Mouse (Mus musculus) brown adipose tissue, adult 24 weeks (tissue): ENCODE data around the gene Ptpra. TPM values are rescaled to one million over a fixed set of nuclear protein-coding genes. Genes with fewer than 3 reads are reported as not detected.
A peak's percentile ranks its signal among the peaks of the same experiment; 100 is the strongest.

ENCODE experiments used
- H3K27ac ChIP-seq: fragments of 200-500 bp; replicated peaks from 2 replicates; pipeline ENCODE4 v1.5.1; 2012; ENCODE audit warnings: low read depth, mild to moderate bottlenecking, low read length
- H3K4me1 ChIP-seq: fragments of 200-500 bp; 2 replicates; pipeline ENCODE4 v1.6.1; 2012; ENCODE audit warnings: low read length, mixed read lengths; ENCODE audit not compliant: control insufficient read depth, insufficient read depth, insufficient read length
- H3K4me3 ChIP-seq: fragments of 200-500 bp; 2 replicates; pipeline ENCODE4 v1.5.1; 2012; ENCODE audit warnings: low read depth, mild to moderate bottlenecking, low read length, moderate library complexity; ENCODE audit not compliant: insufficient read depth
- polyA plus RNA-seq: library from polyadenylated mRNA; stranded (reverse); fragments of >200 nt; gene quantifications from 2 replicates; pipeline ENCODE4 v1.2.4, GENCODE M21; 2012; ENCODE audit not compliant: missing spikeins, insufficient read depth, insufficient read length

The Ptpra gene
- polyA plus RNA-seq, 1 experiment: 52.5 TPM

DNA sequence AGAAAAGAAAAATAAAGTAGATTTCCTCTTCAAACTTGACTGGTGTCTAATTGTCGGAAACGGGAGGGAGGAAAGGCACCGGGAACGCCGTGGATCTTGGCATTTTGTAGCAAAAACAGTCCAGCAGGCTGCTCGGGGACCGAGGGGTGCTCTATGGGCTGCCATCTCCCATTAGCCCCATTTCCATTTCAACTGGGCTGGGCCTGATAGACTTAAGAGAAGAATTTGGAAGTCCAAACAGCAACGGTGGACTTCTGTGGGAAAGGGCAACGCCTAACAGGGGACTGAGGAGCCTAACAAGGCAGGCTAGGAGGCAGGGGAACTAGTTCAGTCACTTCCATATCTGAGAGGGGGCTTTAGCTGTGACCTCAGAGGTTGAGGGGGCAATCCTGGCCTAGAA is 126.9 kb downstream of the Ptpra start:
- Histone ChIP-seq H3K4me3 (0 out of 2 replicates have a peak overlapping the region, but pooled peaks have one; percentile 2), H3K4me1 (no peaks in the 10 kb centered on the region)

DNA sequence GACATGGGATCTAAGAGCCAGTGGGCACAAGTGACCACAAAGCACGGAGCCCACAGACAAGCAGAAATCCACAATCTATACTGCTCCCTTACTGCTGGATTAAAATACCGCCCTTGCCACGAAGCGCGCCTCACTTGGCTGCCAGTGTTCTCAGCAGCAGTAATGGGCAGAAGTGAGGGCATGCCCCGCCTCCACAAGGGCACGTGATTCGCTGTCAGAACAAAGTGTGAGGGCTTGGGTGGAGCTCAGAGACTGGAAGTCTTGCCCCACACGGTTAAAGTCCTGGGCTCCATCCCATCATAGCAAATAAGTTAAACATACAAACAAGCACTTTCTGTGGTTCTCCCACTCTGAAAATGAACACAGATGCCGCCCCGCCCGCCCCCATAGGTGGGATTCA is 127.6 kb downstream of the Ptpra start:
- Histone ChIP-seq H3K4me3 (0 out of 2 replicates have a peak overlapping the region, but pooled peaks have one; percentile 2), H3K4me1 (no peaks in the 10 kb centered on the region), H3K27ac (no peak overlapping the region)

More for the DNA sequence above, 126.9 kb downstream of the Ptpra start:
- H3K27ac ChIP-seq: no peak overlapping the region

DNA sequence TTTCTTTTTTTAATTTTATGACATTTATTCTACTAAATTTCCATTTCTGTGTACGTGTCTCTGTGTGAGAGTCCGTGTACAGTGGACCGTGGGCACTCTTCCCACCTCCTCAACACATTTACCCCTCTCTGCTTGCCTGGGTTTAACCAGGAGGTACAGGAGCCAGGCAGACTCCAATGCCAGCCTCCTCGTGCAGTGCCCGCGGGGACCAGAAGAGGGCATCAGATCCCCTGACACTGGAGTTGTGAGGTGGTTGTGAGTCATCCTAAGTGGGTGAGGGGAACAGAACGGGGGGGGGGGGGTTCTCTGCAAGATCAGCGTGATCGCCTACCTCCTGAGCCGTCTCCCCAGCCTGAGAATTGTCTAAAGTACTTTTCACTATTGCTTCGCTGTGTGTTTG is 128.1 kb downstream of the Ptpra start:
- no peak overlapping the region for H3K4me3 ChIP-seq
- H3K27ac ChIP-seq: no peak overlapping the region
- no peaks in the 10 kb centered on the region for H3K4me1 ChIP-seq

DNA sequence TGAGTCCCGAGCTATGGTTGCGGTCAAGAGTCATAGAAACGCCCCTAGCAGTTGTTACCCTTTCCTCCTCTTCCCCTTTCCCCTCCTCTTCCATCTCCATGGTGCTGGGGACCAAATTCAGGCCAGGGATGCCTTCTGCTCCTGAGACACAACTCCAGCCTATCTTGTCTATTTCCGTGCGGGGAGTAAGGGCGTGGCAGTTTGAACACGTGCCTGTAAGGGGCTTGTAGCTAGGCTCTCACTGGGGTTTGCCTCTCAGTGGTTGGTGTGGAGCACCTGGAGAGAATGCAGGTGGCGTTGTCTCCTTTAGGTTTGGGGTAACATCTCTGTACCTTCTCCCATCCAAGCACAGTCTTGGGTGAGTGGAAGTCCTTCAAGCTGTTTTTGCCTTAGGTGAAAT is 129.7 kb downstream of the Ptpra start:
- no peak overlapping the region for H3K4me3 ChIP-seq
- H3K4me1 ChIP-seq: no peaks in the 10 kb centered on the region
- no peak overlapping the region for H3K27ac ChIP-seq

DNA sequence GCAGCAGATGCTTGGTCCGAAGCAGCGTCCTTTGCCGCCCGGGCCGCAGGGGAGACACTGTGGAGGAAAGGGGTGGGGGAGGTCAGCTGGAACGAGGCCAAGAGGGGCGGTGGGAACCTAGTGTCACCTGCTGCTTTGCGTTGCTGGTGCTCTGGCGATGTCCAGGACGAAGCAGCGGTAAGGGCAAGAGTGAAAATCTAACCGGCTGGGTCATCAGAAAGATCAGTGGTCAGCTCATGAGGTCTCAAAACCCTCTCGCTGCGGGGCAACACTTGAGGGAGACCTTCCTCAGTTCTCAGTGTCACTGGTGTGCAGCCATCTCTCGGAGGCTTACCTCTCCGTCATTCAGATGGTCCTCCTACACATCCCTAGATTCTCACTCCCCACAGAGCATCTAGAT is 131.1 kb downstream of the Ptpra start:
- H3K27ac ChIP-seq: no peak overlapping the region
- no peak overlapping the region for H3K4me3 ChIP-seq
- H3K4me1 ChIP-seq: no peaks in the 10 kb centered on the region

DNA sequence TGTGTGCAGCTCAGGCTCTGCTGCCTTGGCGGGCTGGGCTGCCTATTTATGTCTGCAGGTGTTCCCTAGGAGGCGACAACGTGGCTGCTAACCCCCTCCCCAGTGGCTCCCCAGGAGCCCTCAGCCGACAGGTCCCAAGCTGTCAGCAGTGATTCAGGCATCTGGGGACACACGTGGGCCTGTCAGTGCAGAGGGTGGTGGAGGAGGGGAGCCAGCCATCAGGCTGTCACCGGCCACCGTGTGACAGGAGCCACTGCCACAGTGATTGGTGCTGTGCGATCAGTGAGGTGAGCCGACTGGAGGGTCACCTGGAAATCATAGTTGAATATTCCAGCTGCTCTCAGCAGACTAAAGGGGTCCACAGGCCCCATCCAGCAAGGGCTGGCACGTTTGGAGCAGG is 132.5 kb downstream of the Ptpra start, which contains the start of gene Avp:
TSS of gene Avp (minus strand) at position 3 of the 400 bp plus-strand sequence.
- Histone ChIP-seq H3K27ac (no peak within 1 kb of the TSS), H3K4me3 (no peak within 1 kb of the TSS), H3K4me1 (no peaks in the 10 kb centered on the region)

DNA sequence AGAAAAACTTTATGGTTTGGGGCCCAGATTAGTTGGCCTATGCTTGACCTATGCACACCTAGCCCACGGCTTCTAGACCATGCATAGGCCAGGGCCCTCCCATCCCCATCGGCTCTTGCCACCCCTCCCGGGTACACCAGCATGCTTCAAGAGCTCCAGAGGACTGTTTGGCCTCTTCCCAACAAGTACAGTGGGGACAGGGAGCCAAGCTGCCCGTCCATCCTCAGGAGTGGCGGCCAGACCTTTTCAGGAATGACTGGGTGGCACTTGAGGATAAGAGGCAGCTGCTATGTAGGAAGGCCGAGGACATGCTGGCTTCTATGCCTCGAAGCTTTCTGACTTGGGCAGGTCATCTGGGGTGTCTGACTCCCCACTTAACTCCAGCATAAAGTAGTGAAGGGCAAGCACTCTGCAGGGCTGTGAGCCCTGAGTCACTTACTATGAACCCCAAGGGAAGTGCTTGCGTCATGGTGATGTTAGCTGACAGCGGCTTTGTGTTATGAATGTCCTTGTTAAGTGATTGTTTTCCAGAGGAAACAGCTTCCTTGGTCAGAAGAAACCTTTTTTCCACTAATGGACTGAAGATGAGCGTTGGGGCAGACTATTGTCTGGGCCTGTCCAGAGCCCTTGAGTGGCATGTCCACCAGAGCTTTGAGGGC is 134.0 kb downstream of the Ptpra start:
- no peaks in the 10 kb centered on the region for H3K4me1 ChIP-seq
- no peak overlapping the region for H3K4me3 ChIP-seq
- no peak overlapping the region for H3K27ac ChIP-seq

DNA sequence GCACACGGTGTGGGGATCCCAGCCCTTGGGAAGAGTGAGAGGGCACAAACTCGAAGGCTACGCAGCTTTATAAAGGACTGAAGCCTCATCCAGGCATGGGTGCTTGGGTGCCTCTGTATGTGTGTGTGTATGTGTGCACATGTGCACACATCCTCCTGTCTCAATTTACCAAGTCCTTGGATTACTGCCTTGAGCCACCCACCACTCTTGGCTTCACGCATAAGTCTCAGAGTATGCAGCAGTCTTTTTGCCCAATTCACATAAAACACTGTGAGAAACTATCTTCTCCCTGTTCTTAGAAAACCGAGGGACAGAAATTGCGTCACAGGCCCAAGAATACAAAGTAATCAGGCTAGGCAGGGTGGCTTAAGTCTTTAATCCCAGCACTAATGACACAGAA is 135.9 kb downstream of the Ptpra start:
- Histone ChIP-seq H3K27ac (no peak overlapping the region), H3K4me3 (no peak overlapping the region), H3K4me1 (no peaks in the 10 kb centered on the region)

DNA sequence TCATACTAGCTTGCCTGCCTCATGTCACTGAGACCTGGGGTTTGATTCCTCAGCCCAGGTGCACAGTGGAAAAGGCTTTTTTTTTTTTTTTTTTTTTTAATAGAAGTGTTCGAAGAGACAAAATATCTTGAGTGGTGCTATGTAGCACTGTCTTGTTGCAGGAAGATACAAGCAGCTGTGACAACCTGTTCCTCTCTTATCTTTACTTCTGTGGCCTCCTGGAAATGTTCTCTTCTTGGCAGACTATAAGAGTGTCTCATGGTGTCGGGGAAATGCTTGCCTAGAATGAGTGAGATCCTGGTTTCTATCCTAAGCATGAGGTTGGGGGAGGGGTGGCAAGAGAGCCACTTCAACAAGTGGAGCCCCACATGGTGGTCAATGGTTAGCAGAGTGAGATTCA is 138.3 kb downstream of the Ptpra start:
- Histone ChIP-seq H3K27ac (no peak overlapping the region), H3K4me1 (no peaks in the 10 kb centered on the region), H3K4me3 (no peak overlapping the region)

DNA sequence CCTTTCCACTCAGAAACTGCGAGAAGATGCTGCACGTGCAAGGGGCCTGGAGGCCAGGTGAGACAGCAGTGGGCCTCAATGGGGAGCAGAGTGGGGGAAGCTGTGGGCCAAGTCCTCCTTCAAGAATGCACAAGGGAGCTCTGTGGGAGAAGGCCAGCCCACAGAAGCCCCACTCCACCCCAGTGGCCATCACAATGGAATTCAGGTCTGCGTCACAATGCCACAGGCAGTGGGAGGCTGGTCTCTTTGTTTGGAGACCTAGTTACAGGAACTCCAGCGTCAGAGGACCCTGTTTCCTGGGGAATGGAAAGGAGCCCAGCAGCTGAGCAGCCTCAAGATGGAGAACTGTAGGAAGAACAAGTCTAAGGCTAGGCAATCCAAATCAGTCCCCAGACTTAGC is 139.1 kb downstream of the Ptpra start:
- Histone ChIP-seq H3K4me3 (no peak overlapping the region), H3K4me1 (no peaks in the 10 kb centered on the region), H3K27ac (no peak overlapping the region)

DNA sequence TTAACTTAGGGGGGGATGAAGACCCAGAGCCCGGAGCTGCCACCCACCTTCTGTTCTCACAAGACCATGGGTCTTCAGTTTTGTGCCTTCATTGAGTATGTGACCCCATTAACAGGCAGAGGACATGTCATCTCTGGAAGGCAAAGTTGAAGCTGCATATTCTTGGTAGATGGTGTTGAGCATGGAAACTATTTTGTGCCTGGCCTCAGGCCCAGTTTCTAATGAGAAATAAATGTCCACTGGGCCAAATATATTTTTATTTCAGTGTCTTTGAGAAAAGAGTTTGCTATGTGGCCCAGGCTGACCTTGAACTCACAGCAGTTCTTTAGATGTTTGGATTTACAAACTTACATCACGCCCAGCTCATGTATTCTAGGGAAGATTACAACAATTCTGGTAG is 139.7 kb downstream of the Ptpra start:
- Histone ChIP-seq H3K27ac (no peak overlapping the region), H3K4me3 (no peak overlapping the region), H3K4me1 (no peaks in the 10 kb centered on the region)

DNA sequence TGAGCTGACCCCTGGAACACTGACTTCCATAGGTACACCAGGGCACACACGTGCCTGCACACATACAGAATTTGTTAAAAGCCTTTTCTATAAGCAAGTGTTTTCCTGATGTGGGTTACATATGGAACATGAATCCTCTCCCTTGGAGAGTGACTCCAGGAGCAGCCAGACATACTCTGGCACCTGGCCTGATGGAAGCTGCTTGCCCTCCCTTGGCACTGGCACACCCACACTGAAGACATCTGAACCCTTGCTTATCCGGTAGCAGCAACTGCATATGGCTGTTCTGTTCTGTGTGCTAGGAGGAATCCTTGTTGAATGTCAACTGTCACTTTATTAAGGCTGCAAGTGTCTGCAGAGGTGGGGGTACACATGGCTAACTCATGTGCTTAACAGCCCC is 140.9 kb downstream of the Ptpra start:
- no peak overlapping the region for H3K27ac ChIP-seq
- H3K4me3 ChIP-seq: no peak overlapping the region
- H3K4me1 ChIP-seq: no peaks in the 10 kb centered on the region

DNA sequence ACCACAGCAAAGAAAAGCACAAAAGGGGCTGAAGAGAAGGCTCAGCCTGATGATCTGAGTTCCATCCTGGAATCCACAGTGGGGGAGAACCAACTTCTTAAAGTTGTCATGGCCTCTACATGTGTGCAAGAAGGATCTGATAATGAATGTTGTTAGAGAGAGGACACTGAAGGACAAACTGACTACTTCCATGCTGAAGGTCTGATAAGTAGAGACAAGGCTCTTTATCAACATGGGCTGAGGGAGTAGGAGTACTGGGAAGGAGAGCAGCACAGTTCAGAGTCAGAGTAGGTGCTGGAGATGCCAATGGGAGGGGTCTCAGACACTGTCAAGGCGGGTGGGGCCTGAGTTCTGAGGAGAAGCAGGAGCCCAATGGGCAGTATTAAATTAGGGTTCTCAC is 145.5 kb downstream of the Ptpra start:
- H3K4me3 ChIP-seq: no peak overlapping the region
- H3K4me1 ChIP-seq: no peaks in the 10 kb centered on the region
- no peak overlapping the region for H3K27ac ChIP-seq

DNA sequence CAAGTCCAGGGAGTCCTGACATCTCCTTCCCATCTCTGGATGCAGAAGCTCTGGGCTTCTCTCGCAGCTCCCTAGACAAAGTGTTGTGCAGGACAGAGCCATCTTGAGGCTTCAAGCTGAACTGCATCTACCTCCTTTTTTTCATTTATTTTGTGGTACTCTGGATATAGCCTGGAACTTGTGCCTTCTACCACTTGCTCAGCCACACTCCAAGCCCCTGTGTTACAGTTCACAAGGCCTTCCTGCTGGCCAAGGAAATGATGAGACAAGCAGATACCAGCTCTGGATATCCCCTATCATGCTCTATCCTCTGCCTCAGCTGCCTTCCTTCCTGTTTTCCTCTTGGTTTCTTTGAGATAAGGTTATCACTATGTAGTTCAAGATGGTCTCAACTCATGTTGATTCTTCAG is 147.5 kb downstream of the Ptpra start:
- Histone ChIP-seq H3K27ac (no peak overlapping the region), H3K4me3 (no peak overlapping the region), H3K4me1 (no peaks in the 10 kb centered on the region)

DNA sequence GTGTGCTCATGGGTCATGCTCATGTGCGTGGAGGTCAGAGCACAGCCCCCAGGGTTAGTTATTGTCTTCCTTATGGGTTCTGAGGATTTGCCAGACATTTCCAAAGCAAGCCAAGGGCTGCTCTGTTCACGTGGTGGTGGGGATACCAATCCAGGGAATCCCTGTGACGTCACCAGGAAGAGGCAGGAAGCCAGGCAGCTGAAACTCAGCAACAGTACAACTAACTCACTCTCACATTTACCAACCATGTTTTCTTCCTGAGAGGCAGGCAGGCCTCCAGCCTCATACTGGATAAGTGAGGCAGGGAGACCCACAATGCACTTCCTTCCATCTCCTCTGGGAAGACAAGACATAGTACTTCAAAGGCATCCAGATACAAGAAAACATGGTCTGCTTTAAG is 148.3 kb downstream of the Ptpra start:
- Histone ChIP-seq H3K4me1 (no peaks in the 10 kb centered on the region), H3K4me3 (no peak overlapping the region), H3K27ac (no peak overlapping the region)

DNA sequence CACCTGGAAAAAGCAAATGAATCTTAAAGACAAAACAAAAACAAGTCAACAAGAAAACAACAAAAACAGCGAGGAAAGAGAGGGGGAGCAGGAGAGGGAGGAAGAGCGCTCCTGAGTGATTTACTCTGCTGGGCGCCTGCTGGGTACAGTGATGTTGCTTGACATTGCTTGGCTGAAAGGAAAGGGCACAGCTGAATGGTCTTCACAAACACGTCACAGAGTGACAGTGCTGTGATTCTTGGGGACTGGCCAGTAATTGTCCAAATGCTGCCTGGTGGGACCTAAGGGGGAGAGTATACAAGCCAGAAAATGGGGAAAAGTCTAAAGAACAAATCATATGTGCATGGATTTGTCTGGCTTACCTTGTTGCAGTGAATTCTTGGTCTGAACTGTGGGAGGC is 152.1 kb downstream of the Ptpra start:
- Histone ChIP-seq H3K4me3 (no peak overlapping the region), H3K4me1 (no peaks in the 10 kb centered on the region), H3K27ac (no peak overlapping the region)
